Mouse (Mus musculus) MEL (cell line): Measurements from ENCODE around the gene Smarcad1. TPM values are rescaled to one million over a fixed set of nuclear protein-coding genes. Genes with fewer than 3 reads are reported as not detected.

Experiments
- DNase-seq: peaks from one replicate; pipeline ENCODE4 v3.0.0; 2011; ENCODE audit warnings: low read depth, low spot score
- H3K27ac ChIP-seq: 2 replicates; pipeline ENCODE4 v1.5.1; 2012; ENCODE audit warnings: low read depth, mild to moderate bottlenecking, control low read depth, low read length, moderate library complexity; ENCODE audit not compliant: control insufficient read depth
- H3K27me3 ChIP-seq, 2 experiments: fragments of 150-350 bp in 1 of 2; sonication (generic) in 1 of 2; 2 replicates each; pipeline ENCODE4 v1.6.1; 2012; ENCODE audit warnings: low read length in 2 of 2, mild to moderate bottlenecking in 2 of 2, improper control_type of control experiment in 1 of 2, moderate library complexity in 1 of 2; ENCODE audit not compliant: insufficient read depth in 2 of 2, control insufficient read depth in 1 of 2
- H3K36me3 ChIP-seq, 2 experiments: 2 replicates each; pipeline ENCODE4 v1.6.1; 2012 to 2014; ENCODE audit warnings: low read length in 2 of 2, improper control_type of control experiment in 1 of 2, inconsistent platforms in 1 of 2, mild to moderate bottlenecking in 1 of 2; ENCODE audit not compliant: insufficient read depth in 2 of 2, control insufficient read depth in 1 of 2
- H3K4me1 ChIP-seq, 2 experiments: fragments of 150-350 bp in 1 of 2; sonication (generic) in 1 of 2; 2 replicates each; pipeline ENCODE4 v1.6.1; 2012; ENCODE audit warnings: low read length in 2 of 2, improper control_type of control experiment in 1 of 2, mild to moderate bottlenecking in 1 of 2; ENCODE audit not compliant: insufficient read depth in 2 of 2, control insufficient read depth in 1 of 2
- H3K4me3 ChIP-seq, 2 experiments: fragments of 150-350 bp in 1 of 2; sonication (generic) in 1 of 2; 2 replicates each; pipeline ENCODE4 v1.5.1; 2012; ENCODE audit warnings: low read depth in 2 of 2, low read length in 2 of 2, mild to moderate bottlenecking in 2 of 2, moderate library complexity in 2 of 2, control low read depth in 1 of 2, improper control_type of control experiment in 1 of 2; ENCODE audit not compliant: control insufficient read depth in 1 of 2, insufficient read depth in 1 of 2
- H3K79me2 ChIP-seq: 2 replicates; pipeline ENCODE4 v1.6.1; 2012; ENCODE audit warnings: mild to moderate bottlenecking, low read length, moderate library complexity; ENCODE audit not compliant: control insufficient read depth, poor library complexity, insufficient read depth
- H3K9ac ChIP-seq: 2 replicates; pipeline ENCODE4 v1.6.1; 2012; ENCODE audit warnings: low read depth, mild to moderate bottlenecking, control low read depth, low read length, moderate library complexity; ENCODE audit not compliant: control insufficient read depth, poor library complexity, severe bottlenecking
- H3K9me3 ChIP-seq: fragments of 150-350 bp; sonication (generic); replicated peaks from 2 replicates; pipeline ENCODE4 v1.6.1; 2012; ENCODE audit warnings: mild to moderate bottlenecking, low read length, improper control_type of control experiment, moderate library complexity; ENCODE audit not compliant: insufficient read depth
- CHD1 ChIP-seq: IDR thresholded peaks from 2 replicates; pipeline ENCODE4 v1.6.1; 2012; ENCODE audit warnings: low read depth, mild to moderate bottlenecking, inconsistent platforms, low read length, improper control_type of control experiment
- CTCF ChIP-seq, 3 experiments: IDR thresholded peaks in 2 of 3; conservative IDR thresholded peaks in 1 of 3; 2 replicates each; pipeline ENCODE4 v1.5.1; 2011 to 2012; ENCODE audit warnings: low read length in 3 of 3, low read depth in 2 of 3, mild to moderate bottlenecking in 2 of 3, improper control_type of control experiment in 1 of 3, inconsistent platforms in 1 of 3, mixed read lengths in 1 of 3, moderate library complexity in 1 of 3; ENCODE audit not compliant: control insufficient read depth in 1 of 3, insufficient read depth in 1 of 3, poor library complexity in 1 of 3, severe bottlenecking in 1 of 3
- E2F4 ChIP-seq: IDR thresholded peaks from 2 replicates; pipeline ENCODE4 v1.6.1; 2011; ENCODE audit warnings: low read depth, low read length, improper control_type of control experiment, borderline replicate concordance
- ELF1 ChIP-seq: IDR thresholded peaks from 2 replicates; pipeline ENCODE4 v1.6.1; 2014; ENCODE audit warnings: low read depth, mild to moderate bottlenecking, inconsistent platforms, low read length, improper control_type of control experiment, moderate library complexity
- EP300 ChIP-seq, 2 experiments: IDR thresholded peaks; 2 replicates each; pipeline ENCODE4 v1.6.1; 2011; ENCODE audit warnings: improper control_type of control experiment in 2 of 2, low read length in 2 of 2, low read depth in 1 of 2, mild to moderate bottlenecking in 1 of 2
- GABPA ChIP-seq: IDR thresholded peaks from 2 replicates; pipeline ENCODE4 v1.6.1; 2012; ENCODE audit warnings: low read depth, mild to moderate bottlenecking, inconsistent platforms, low read length, improper control_type of control experiment, moderate library complexity
- HCFC1 ChIP-seq: IDR thresholded peaks from 2 replicates; pipeline ENCODE4 v1.6.1; 2012; ENCODE audit warnings: low read depth, mild to moderate bottlenecking, inconsistent platforms, low read length, improper control_type of control experiment, moderate library complexity
- KAT2A ChIP-seq: conservative IDR thresholded peaks from 2 replicates; pipeline ENCODE4 v1.6.1; 2012; ENCODE audit warnings: low read depth, low read length, improper control_type of control experiment, inconsistent platforms
- MAX ChIP-seq: IDR thresholded peaks from 2 replicates; pipeline ENCODE4 v1.6.1; 2011; ENCODE audit warnings: low read length, improper control_type of control experiment
- MYC ChIP-seq: IDR thresholded peaks from 2 replicates; pipeline ENCODE4 v1.6.1; 2011; ENCODE audit warnings: low read depth, mild to moderate bottlenecking, low read length, improper control_type of control experiment, moderate library complexity
- SIN3A ChIP-seq: IDR thresholded peaks from 2 replicates; pipeline ENCODE4 v1.6.1; 2012; ENCODE audit warnings: low read length, improper control_type of control experiment, inconsistent platforms
- TAL1 ChIP-seq: IDR thresholded peaks from 2 replicates; pipeline ENCODE4 v1.6.1; 2012; ENCODE audit warnings: mild to moderate bottlenecking, inconsistent platforms, low read length, moderate library complexity, mixed read lengths
- TBP ChIP-seq: IDR thresholded peaks from 2 replicates; pipeline ENCODE4 v1.8.0; 2011; ENCODE audit warnings: low read depth, low read length, improper control_type of control experiment
- TCF12 ChIP-seq: IDR thresholded peaks from 2 replicates; pipeline ENCODE4 v1.6.1; 2014; ENCODE audit warnings: low read depth, mild to moderate bottlenecking, inconsistent platforms, low read length, improper control_type of control experiment, moderate library complexity
- UBTF ChIP-seq: IDR thresholded peaks from 2 replicates; pipeline ENCODE4 v1.6.1; 2012; ENCODE audit warnings: low read depth, mild to moderate bottlenecking, inconsistent platforms, low read length, improper control_type of control experiment, moderate library complexity, borderline replicate concordance; ENCODE audit not compliant: insufficient read depth
- USF1 ChIP-seq: IDR thresholded peaks from 2 replicates; pipeline ENCODE4 v1.6.1; 2014; ENCODE audit warnings: low read depth, mild to moderate bottlenecking, inconsistent platforms, low read length, improper control_type of control experiment, moderate library complexity
- ZC3H11A ChIP-seq: IDR thresholded peaks from 2 replicates; pipeline ENCODE4 v1.6.1; 2012; ENCODE audit warnings: low read depth, mild to moderate bottlenecking, inconsistent platforms, low read length, improper control_type of control experiment
- ZKSCAN1 ChIP-seq: IDR thresholded peaks from 2 replicates; pipeline ENCODE4 v1.6.1; 2012; ENCODE audit warnings: low read depth, mild to moderate bottlenecking, inconsistent platforms, low read length, improper control_type of control experiment, moderate library complexity
- polyA plus RNA-seq, 2 experiments: library from polyadenylated mRNA; stranded (reverse) in 1 of 2; unstranded in 1 of 2; fragments of >175 nt in 1 of 2; fragments of >200 nt in 1 of 2; gene quantifications; 2 replicates each; pipeline versions ENCODE4 v1.2.1 to v1.2.4; 2012; ENCODE audit warnings: low replicate concordance in 2 of 2, low read depth in 1 of 2; ENCODE audit not compliant: insufficient read length in 2 of 2, insufficient read depth in 1 of 2, missing spikeins in 1 of 2
- total RNA-seq: library from RNA; depleted of rRNA; stranded (reverse); fragments of 300-350 nt; gene quantifications from 2 replicates; pipeline ENCODE4 v1.2.3, GENCODE M21; 2012

Gene Smarcad1
- total and polyA plus RNA-seq, 3 experiments = 40.7 to 45.0 (median 42.7) TPM

DNA sequence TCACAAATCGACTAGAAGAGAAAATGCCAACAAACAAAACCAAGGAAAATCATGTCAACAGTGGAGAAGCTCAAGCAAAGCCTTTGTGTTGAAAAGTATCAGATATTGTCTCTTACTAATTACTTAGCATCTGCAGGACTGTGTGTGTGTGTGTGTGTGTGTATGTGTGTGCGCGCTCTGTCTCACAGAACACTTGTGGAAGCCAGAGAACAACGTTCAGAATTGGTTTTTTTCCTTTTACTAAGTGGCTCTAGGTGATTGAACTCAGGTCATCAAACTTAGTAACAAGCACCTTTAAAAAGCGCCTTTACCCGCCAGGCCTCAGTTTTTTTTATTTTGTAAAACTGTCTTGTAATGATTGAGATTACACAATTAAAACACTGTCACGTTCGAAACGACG is 451 bp upstream of the Smarcad1 start:
- no peaks in the 10 kb centered on the region; a peak in 1 of 4 replicates for H3K27me3 ChIP-seq
- DNase-seq = no peak
- H3K27ac ChIP-seq = peak overlapping the region; percentile 33; the same call in 1 of the 2 replicates
- peaks cover 3 to 12% of the 10 kb centered on the region in 2 experiments; a peak in 3 of 4 replicates for H3K4me1 ChIP-seq
- TF ChIP-seq CHD1 (no peak), E2F4 (no peak), TCF12 (no peak), TAL1 (no peak)
- H3K36me3 ChIP-seq = peaks cover 3 to 15% of the 10 kb centered on the region in 2 experiments
- H3K9me3 ChIP-seq = no peaks in the 10 kb centered on the region
- H3K79me2 ChIP-seq = peaks cover 17% of the 10 kb centered on the region
- H3K9ac ChIP-seq = peak overlapping the region; percentile 63
- H3K4me3 ChIP-seq = peak overlapping the region; percentile 34 to 97

DNA sequence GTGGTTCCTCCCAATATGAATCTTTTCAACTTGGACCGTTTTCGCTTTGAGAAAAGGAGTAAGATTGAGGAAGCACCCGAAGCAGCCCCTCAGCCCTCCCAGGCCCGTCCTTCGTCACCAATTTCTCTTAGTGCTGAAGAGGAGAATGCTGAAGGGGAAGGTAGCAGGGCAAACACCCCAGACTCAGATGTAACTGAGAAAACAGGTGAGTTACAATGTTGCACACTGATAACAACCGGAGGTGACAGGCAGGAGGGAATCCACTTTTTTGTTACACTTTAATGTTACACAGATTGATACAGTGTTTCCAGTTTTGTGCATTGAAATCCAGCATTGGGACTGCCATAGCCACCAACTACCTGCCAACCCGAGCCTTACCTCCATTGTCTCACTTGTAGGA is 858 bp downstream of the Smarcad1 start:
- Histone ChIP-seq H3K4me3 (peak overlapping the region; percentile 81 to 97), H3K79me2 (peaks cover 17% of the 10 kb centered on the region), H3K9ac (peak overlapping the region; percentile 99), H3K36me3 (peaks cover 3 to 15% of the 10 kb centered on the region in 2 experiments), H3K27ac (peak overlapping the region; percentile 92), H3K9me3 (no peaks in the 10 kb centered on the region), H3K4me1 (peaks cover 3 to 12% of the 10 kb centered on the region in 2 experiments; a peak in 3 of 4 replicates), H3K27me3 (no peaks in the 10 kb centered on the region; a peak in 1 of 4 replicates)
- DNase-seq = peak; percentile 45
- TF ChIP-seq KAT2A (no peak), HCFC1 (no peak), SIN3A (no peak), ZC3H11A (no peak), ZKSCAN1 (no peak), MYC (no peak), USF1 (no peak), TBP (no peak), E2F4 (no peak), UBTF (no peak), ELF1 (no peak), GABPA (no peak)

DNA sequence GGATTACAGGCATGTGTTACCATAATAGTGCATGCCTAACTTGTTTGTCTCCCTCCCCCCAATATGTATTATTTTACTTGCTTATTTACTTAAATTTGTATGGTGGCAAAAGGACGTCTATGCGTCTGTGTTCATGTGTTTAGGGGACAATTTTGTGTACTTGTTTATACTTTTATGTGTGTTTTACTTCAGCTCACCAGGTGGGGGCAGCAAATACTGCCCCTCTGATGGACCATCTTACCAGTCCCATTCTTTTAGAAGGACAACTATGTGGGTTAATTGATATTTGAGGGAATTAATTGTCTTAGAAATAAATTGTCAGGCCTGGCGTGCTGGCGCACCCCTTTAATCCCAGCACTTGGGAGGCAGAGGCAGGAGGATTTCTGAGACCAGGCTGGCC is 6.7 kb downstream of the Smarcad1 start:
- peak; percentile 36 for DNase-seq
- TF ChIP-seq MAX (no peak), EP300 (IDR thresholded peaks at IDR 0.05; ENCODE audit: low read depth in 1 of 2, low read length in 2 of 2) (no peak), CTCF (IDR thresholded peaks at IDR 0.05 in 2 of 3, conservative IDR thresholded peaks at IDR 0.05 in 1 of 3; ENCODE audit: control insufficient read depth in 1 of 3, insufficient read depth in 1 of 3, low read depth in 2 of 3, low read length in 3 of 3, poor library complexity in 1 of 3, severe bottlenecking in 1 of 3) (peak; percentile 9 to 41 (median 38); a peak in 5 of 6 replicates)
- H3K4me3 ChIP-seq = no peak overlapping the region
- H3K9me3 ChIP-seq = no peaks in the 10 kb centered on the region
- no peaks in the 10 kb centered on the region for H3K27me3 ChIP-seq
- no peaks in the 10 kb centered on the region for H3K4me1 ChIP-seq
- no peak overlapping the region for H3K27ac ChIP-seq
- no peak overlapping the region for H3K9ac ChIP-seq
- H3K36me3 ChIP-seq = peaks cover 4 to 17% of the 10 kb centered on the region in 2 experiments
- H3K79me2 ChIP-seq = peaks cover 3% of the 10 kb centered on the region
